Mouse (Mus musculus): ENCODE measurements at regions not wholly inside any gene's neighbourhood (a gene's known extent, or its start where the extent isn't known, plus 50 kb on each side); places are given as distances from the start of the nearest gene placed in this dataset.

GRCm38 (mm10) chr16:86159021-86159815 is 257.6 kb upstream of the Adamts5 start:
- ATAC-seq, result no peak
- no peaks in the 10 kb centered on the region for H3K9me3 ChIP-seq (ENCODE audit: low read length)
- H3K27ac ChIP-seq (ENCODE audit: low read depth), result no peak overlapping the region
- H3K4me1 ChIP-seq (ENCODE audit: insufficient read depth), result no peaks in the 10 kb centered on the region
- TF ChIP-seq CTCF (IDR thresholded peaks at IDR 0.05; ENCODE audit: low read depth) (no peak), EP300 (IDR thresholded peaks at IDR 0.05; ENCODE audit: low read depth) (no peak)
- 73% methylated on average over 4 of the region's 4 CpGs for WGBS (ENCODE audit: insufficient replicate concordance)
- no peaks in the 10 kb centered on the region for H3K27me3 ChIP-seq (ENCODE audit: insufficient read depth, low read length)
- H3K36me3 ChIP-seq (replicated peaks; ENCODE audit: insufficient read depth, low read length), result no peaks in the 10 kb centered on the region
- no peak overlapping the region for H3K4me3 ChIP-seq (ENCODE audit: low read depth, low read length)
- no peak for DNase-seq
- no peak overlapping the region for H3K9ac ChIP-seq (replicated peaks)
- H3K4me2 ChIP-seq (ENCODE audit: low read depth, low read length), result no peak overlapping the region

- Histone ChIP-seq H3K36me3 (replicated peaks; ENCODE audit: insufficient read depth, low read length) (no peaks in the 10 kb centered on the region), H3K4me1 (ENCODE audit: insufficient read depth) (no peaks in the 10 kb centered on the region), H3K4me2 (ENCODE audit: low read depth, low read length) (no peak overlapping the region), H3K27me3 (ENCODE audit: insufficient read depth, low read length) (no peaks in the 10 kb centered on the region), H3K9me3 (ENCODE audit: low read length) (no peaks in the 10 kb centered on the region), H3K27ac (ENCODE audit: low read depth) (no peak overlapping the region), H3K9ac (replicated peaks) (no peak overlapping the region), H3K4me3 (ENCODE audit: low read depth, low read length) (no peak overlapping the region)
- no peak for DNase-seq
- TF ChIP-seq EP300 (IDR thresholded peaks at IDR 0.05; ENCODE audit: low read depth) (no peak), CTCF (IDR thresholded peaks at IDR 0.05; ENCODE audit: low read depth) (no peak)
- WGBS (ENCODE audit: insufficient replicate concordance), result 52% methylated on average over 3 of the region's 3 CpGs
- no peak for ATAC-seq
These were observed 236.5 kb upstream of the Adamts5 start for GRCm38 (mm10) chr16:86138171-86138570.

GRCm38 (mm10) chr16:86136169-86136568 is 234.5 kb upstream of the Adamts5 start:
- H3K36me3 ChIP-seq (replicated peaks; ENCODE audit: insufficient read depth, low read length), result no peaks in the 10 kb centered on the region
- H3K27ac ChIP-seq (ENCODE audit: low read depth), result no peak overlapping the region
- WGBS (ENCODE audit: insufficient replicate concordance), result 57% methylated on average over 3 of the region's 3 CpGs
- ATAC-seq (no peak), DNase-seq (no peak)
- no peak overlapping the region for H3K9ac ChIP-seq (replicated peaks)
- H3K4me3 ChIP-seq (ENCODE audit: low read depth, low read length), result no peak overlapping the region
- H3K4me2 ChIP-seq (ENCODE audit: low read depth, low read length), result no peak overlapping the region
- H3K9me3 ChIP-seq (ENCODE audit: low read length), result no peaks in the 10 kb centered on the region
- H3K27me3 ChIP-seq (ENCODE audit: insufficient read depth, low read length), result no peaks in the 10 kb centered on the region
- no peak for TF ChIP-seq EP300 (IDR thresholded peaks at IDR 0.05; ENCODE audit: low read depth)
- TF ChIP-seq CTCF (IDR thresholded peaks at IDR 0.05; ENCODE audit: low read depth), result no peak
- H3K4me1 ChIP-seq (ENCODE audit: insufficient read depth), result no peaks in the 10 kb centered on the region

- ATAC-seq (no peak), DNase-seq (no peak)
- H3K27me3 ChIP-seq (ENCODE audit: insufficient read depth, low read length), result no peaks in the 10 kb centered on the region
- H3K4me2 ChIP-seq (ENCODE audit: low read depth, low read length), result no peak overlapping the region
- no peak overlapping the region for H3K27ac ChIP-seq (ENCODE audit: low read depth)
- no peak overlapping the region for H3K4me3 ChIP-seq (ENCODE audit: low read depth, low read length)
- 73% methylated on average over 4 of the region's 4 CpGs for WGBS (ENCODE audit: insufficient replicate concordance)
- H3K4me1 ChIP-seq (ENCODE audit: insufficient read depth), result no peaks in the 10 kb centered on the region
- H3K36me3 ChIP-seq (replicated peaks; ENCODE audit: insufficient read depth, low read length), result no peaks in the 10 kb centered on the region
- no peak overlapping the region for H3K9ac ChIP-seq (replicated peaks)
- H3K9me3 ChIP-seq (ENCODE audit: low read length), result no peaks in the 10 kb centered on the region
- no peak for TF ChIP-seq EP300 (IDR thresholded peaks at IDR 0.05; ENCODE audit: low read depth)
- no peak for TF ChIP-seq CTCF (IDR thresholded peaks at IDR 0.05; ENCODE audit: low read depth)
These were observed 225.8 kb upstream of the Adamts5 start for GRCm38 (mm10) chr16:86127391-86127790.

GRCm38 (mm10) chr16:86124182-86124581 is 222.6 kb upstream of the Adamts5 start:
- Histone ChIP-seq H3K4me2 (ENCODE audit: low read depth, low read length) (no peak overlapping the region), H3K9me3 (ENCODE audit: low read length) (no peaks in the 10 kb centered on the region), H3K27me3 (ENCODE audit: insufficient read depth, low read length) (no peaks in the 10 kb centered on the region), H3K9ac (replicated peaks) (no peak overlapping the region), H3K36me3 (replicated peaks; ENCODE audit: insufficient read depth, low read length) (no peaks in the 10 kb centered on the region), H3K4me1 (ENCODE audit: insufficient read depth) (no peaks in the 10 kb centered on the region), H3K27ac (ENCODE audit: low read depth) (no peak overlapping the region), H3K4me3 (ENCODE audit: low read depth, low read length) (no peak overlapping the region)
- ATAC-seq, result no peak
- TF ChIP-seq CTCF (IDR thresholded peaks at IDR 0.05; ENCODE audit: low read depth), result no peak
- TF ChIP-seq EP300 (IDR thresholded peaks at IDR 0.05; ENCODE audit: low read depth), result no peak
- 53% methylated on average over 1 of the region's 1 CpGs for WGBS (ENCODE audit: insufficient replicate concordance)
- no peak for DNase-seq

GRCm38 (mm10) chr16:86122936-86123335 is 221.3 kb upstream of the Adamts5 start:
- no peaks in the 10 kb centered on the region for H3K4me1 ChIP-seq (ENCODE audit: insufficient read depth)
- H3K27ac ChIP-seq (ENCODE audit: low read depth), result no peak overlapping the region
- H3K9me3 ChIP-seq (ENCODE audit: low read length), result no peaks in the 10 kb centered on the region
- WGBS (ENCODE audit: insufficient replicate concordance), result 47% methylated on average over 1 of the region's 1 CpGs
- TF ChIP-seq EP300 (IDR thresholded peaks at IDR 0.05; ENCODE audit: low read depth), result no peak
- TF ChIP-seq CTCF (IDR thresholded peaks at IDR 0.05; ENCODE audit: low read depth), result no peak
- no peaks in the 10 kb centered on the region for H3K36me3 ChIP-seq (replicated peaks; ENCODE audit: insufficient read depth, low read length)
- no peak overlapping the region for H3K9ac ChIP-seq (replicated peaks)
- H3K4me3 ChIP-seq (ENCODE audit: low read depth, low read length), result no peak overlapping the region
- H3K4me2 ChIP-seq (ENCODE audit: low read depth, low read length), result no peak overlapping the region
- no peaks in the 10 kb centered on the region for H3K27me3 ChIP-seq (ENCODE audit: insufficient read depth, low read length)
- DNase-seq, result no peak
- no peak for ATAC-seq

Data from liver, postnatal 0 days (tissue).